Mouse (Mus musculus) heart, postnatal 0 days (tissue): ENCODE data around the gene Hspa12a.

Experiments
- CTCF ChIP-seq: IDR thresholded peaks from 2 replicates; pipeline ENCODE4 v1.5.1; 2016; ENCODE audit warnings: antibody characterized with exemption, control low read depth, low read depth
- EP300 ChIP-seq: IDR thresholded peaks from 2 replicates; pipeline ENCODE4 v1.6.1; 2016; ENCODE audit warnings: antibody characterized with exemption, low read depth

- TF ChIP-seq EP300 (no peak), CTCF (no peak)
Observed at GRCm38 (mm10) chr19:58758871-58759270, 184.6 kb downstream of the Hspa12a start.
